Mouse (Mus musculus): Measurements from ENCODE around the gene Methig1. TPM values are rescaled to one million over a fixed set of nuclear protein-coding genes. Genes with fewer than 3 reads are reported as not detected.
"Not testable (repeated sequence)": the region's sequence is repeated elsewhere in the genome, so short reads cannot be mapped to it uniquely, and the experiment has no call there.

The Methig1 gene
- polyA plus RNA-seq, 1 experiment from 2014 or later = 0.16 TPM

GRCm38 (mm10) chr15:100319884-100320283 lies 33.1 kb upstream of the Methig1 start:
- H3K27me3 ChIP-seq (ENCODE audit: control insufficient read depth, insufficient read depth, low read depth, low read length) = no peaks in the 10 kb centered on the region
- WGBS = 91% methylated on average over 1 of the region's 1 CpGs
- H3K4me2 ChIP-seq (ENCODE audit: low read depth, low read length) = no peak overlapping the region
- H3K4me3 ChIP-seq (ENCODE audit: low read length) = no peak overlapping the region
- peaks cover 21% of the 10 kb centered on the region for H3K4me1 ChIP-seq (replicated peaks; ENCODE audit: control insufficient read depth, insufficient read depth, low read length)
- H3K9me3 ChIP-seq (ENCODE audit: control insufficient read depth, low read length) = no peaks in the 10 kb centered on the region
- no peaks in the 10 kb centered on the region for H3K36me3 ChIP-seq (ENCODE audit: control insufficient read depth, insufficient read depth, low read length)
- no peak for ATAC-seq (ENCODE audit: low read depth)
- no peak overlapping the region for H3K9ac ChIP-seq (ENCODE audit: low read length)
- peak overlapping the region; percentile 62 for H3K27ac ChIP-seq (ENCODE audit: low read length)

GRCm38 (mm10) chr15:100320295-100320905 lies 32.5 kb upstream of the Methig1 start:
- Histone ChIP-seq H3K36me3 (ENCODE audit: control insufficient read depth, insufficient read depth, low read length) (no peaks in the 10 kb centered on the region), H3K4me3 (ENCODE audit: low read length) (no peak overlapping the region), H3K27ac (ENCODE audit: low read length) (peak overlapping the region; percentile 62), H3K4me1 (replicated peaks; ENCODE audit: control insufficient read depth, insufficient read depth, low read length) (peaks cover 21% of the 10 kb centered on the region), H3K9me3 (ENCODE audit: control insufficient read depth, low read length) (no peaks in the 10 kb centered on the region), H3K4me2 (ENCODE audit: low read depth, low read length) (no peak overlapping the region), H3K27me3 (ENCODE audit: control insufficient read depth, insufficient read depth, low read depth, low read length) (no peaks in the 10 kb centered on the region), H3K9ac (ENCODE audit: low read length) (no peak overlapping the region)
- no peak; the same call in 1 of the 2 replicates for ATAC-seq (ENCODE audit: low read depth)
- 47% methylated on average over 9 of the region's 9 CpGs for WGBS

- no peak for ATAC-seq (ENCODE audit: low read depth)
- H3K9ac ChIP-seq (ENCODE audit: low read length) = no peak overlapping the region
- no peak overlapping the region for H3K4me2 ChIP-seq (ENCODE audit: low read depth, low read length)
- WGBS = 34% methylated on average over 5 of the region's 5 CpGs
- no peaks in the 10 kb centered on the region for H3K27me3 ChIP-seq (ENCODE audit: control insufficient read depth, insufficient read depth, low read depth, low read length)
- no peak overlapping the region for H3K4me3 ChIP-seq (ENCODE audit: low read length)
- peaks cover 21% of the 10 kb centered on the region for H3K4me1 ChIP-seq (replicated peaks; ENCODE audit: control insufficient read depth, insufficient read depth, low read length)
- no peaks in the 10 kb centered on the region for H3K36me3 ChIP-seq (ENCODE audit: control insufficient read depth, insufficient read depth, low read length)
- H3K27ac ChIP-seq (ENCODE audit: low read length) = peak overlapping the region; percentile 34
- no peaks in the 10 kb centered on the region for H3K9me3 ChIP-seq (ENCODE audit: control insufficient read depth, low read length)
These were observed 31.8 kb upstream of the Methig1 start for GRCm38 (mm10) chr15:100321134-100321533.

- Histone ChIP-seq H3K4me3 (ENCODE audit: low read length) (no peak overlapping the region), H3K9me3 (ENCODE audit: control insufficient read depth, low read length) (no peaks in the 10 kb centered on the region), H3K4me1 (replicated peaks; ENCODE audit: control insufficient read depth, insufficient read depth, low read length) (peaks cover 11% of the 10 kb centered on the region; the same call in 1 of the 2 replicates), H3K9ac (ENCODE audit: low read length) (no peak overlapping the region), H3K27me3 (ENCODE audit: control insufficient read depth, insufficient read depth, low read depth, low read length) (no peaks in the 10 kb centered on the region), H3K4me2 (ENCODE audit: low read depth, low read length) (no peak overlapping the region), H3K27ac (ENCODE audit: low read length) (no peak overlapping the region), H3K36me3 (ENCODE audit: control insufficient read depth, insufficient read depth, low read length) (no peaks in the 10 kb centered on the region)
- 64% methylated on average over 12 of the region's 12 CpGs for WGBS
- ATAC-seq (ENCODE audit: low read depth) = no peak
These were observed 28.8 kb upstream of the Methig1 start for GRCm38 (mm10) chr15:100324021-100324591.

- Histone ChIP-seq H3K4me2 (ENCODE audit: low read depth, low read length) (no peak overlapping the region), H3K9me3 (ENCODE audit: control insufficient read depth, low read length) (no peaks in the 10 kb centered on the region), H3K27me3 (ENCODE audit: control insufficient read depth, insufficient read depth, low read depth, low read length) (no peaks in the 10 kb centered on the region), H3K27ac (ENCODE audit: low read length) (no peak overlapping the region), H3K36me3 (ENCODE audit: control insufficient read depth, insufficient read depth, low read length) (no peaks in the 10 kb centered on the region), H3K9ac (ENCODE audit: low read length) (no peak overlapping the region), H3K4me3 (ENCODE audit: low read length) (no peak overlapping the region), H3K4me1 (replicated peaks; ENCODE audit: control insufficient read depth, insufficient read depth, low read length) (peaks cover 4% of the 10 kb centered on the region; the same call in 1 of the 2 replicates)
- no peak for ATAC-seq (ENCODE audit: low read depth)
- WGBS = 92% methylated on average over 3 of the region's 3 CpGs
These were observed 27.7 kb upstream of the Methig1 start for GRCm38 (mm10) chr15:100325235-100325634.

GRCm38 (mm10) chr15:100328089-100328488 lies 24.9 kb upstream of the Methig1 start:
- H3K4me3 ChIP-seq (ENCODE audit: low read length); H3K4me2 ChIP-seq (ENCODE audit: low read depth, low read length); H3K9me3 ChIP-seq (ENCODE audit: control insufficient read depth, low read length); H3K36me3 ChIP-seq (ENCODE audit: control insufficient read depth, insufficient read depth, low read length); H3K27me3 ChIP-seq (ENCODE audit: control insufficient read depth, insufficient read depth, low read depth, low read length); H3K9ac ChIP-seq (ENCODE audit: low read length); ATAC-seq (ENCODE audit: low read depth); H3K27ac ChIP-seq (ENCODE audit: low read length); H3K4me1 ChIP-seq (replicated peaks; ENCODE audit: control insufficient read depth, insufficient read depth, low read length): not testable (repeated sequence)
- WGBS = 58% methylated on average over 3 of the region's 4 CpGs

GRCm38 (mm10) chr15:100329336-100329735 lies 23.6 kb upstream of the Methig1 start:
- H3K4me2 ChIP-seq (ENCODE audit: low read depth, low read length); H3K27me3 ChIP-seq (ENCODE audit: control insufficient read depth, insufficient read depth, low read depth, low read length); H3K4me3 ChIP-seq (ENCODE audit: low read length); H3K9ac ChIP-seq (ENCODE audit: low read length); ATAC-seq (ENCODE audit: low read depth); H3K9me3 ChIP-seq (ENCODE audit: control insufficient read depth, low read length); H3K36me3 ChIP-seq (ENCODE audit: control insufficient read depth, insufficient read depth, low read length); H3K27ac ChIP-seq (ENCODE audit: low read length); H3K4me1 ChIP-seq (replicated peaks; ENCODE audit: control insufficient read depth, insufficient read depth, low read length): not testable (repeated sequence)
- WGBS = 62% methylated on average over 10 of the region's 10 CpGs

- H3K9me3 ChIP-seq (ENCODE audit: control insufficient read depth, low read length) = no peaks in the 10 kb centered on the region
- H3K27ac ChIP-seq (ENCODE audit: low read length) = no peak overlapping the region
- no peak overlapping the region for H3K4me2 ChIP-seq (ENCODE audit: low read depth, low read length)
- H3K9ac ChIP-seq (ENCODE audit: low read length) = no peak overlapping the region
- no peaks in the 10 kb centered on the region for H3K27me3 ChIP-seq (ENCODE audit: control insufficient read depth, insufficient read depth, low read depth, low read length)
- H3K4me1 ChIP-seq (replicated peaks; ENCODE audit: control insufficient read depth, insufficient read depth, low read length) = no peaks in the 10 kb centered on the region
- no peaks in the 10 kb centered on the region for H3K36me3 ChIP-seq (ENCODE audit: control insufficient read depth, insufficient read depth, low read length)
- H3K4me3 ChIP-seq (ENCODE audit: low read length) = no peak overlapping the region
- ATAC-seq (ENCODE audit: low read depth) = no peak
- 81% methylated on average over 7 of the region's 7 CpGs for WGBS
These were observed 22.2 kb upstream of the Methig1 start for GRCm38 (mm10) chr15:100330739-100331138.

GRCm38 (mm10) chr15:100332077-100332961 lies 20.6 kb upstream of the Methig1 start:
- not testable (repeated sequence) for H3K9ac ChIP-seq (ENCODE audit: low read length); H3K27me3 ChIP-seq (ENCODE audit: control insufficient read depth, insufficient read depth, low read depth, low read length); H3K4me3 ChIP-seq (ENCODE audit: low read length); H3K27ac ChIP-seq (ENCODE audit: low read length); H3K4me1 ChIP-seq (replicated peaks; ENCODE audit: control insufficient read depth, insufficient read depth, low read length); H3K4me2 ChIP-seq (ENCODE audit: low read depth, low read length); H3K36me3 ChIP-seq (ENCODE audit: control insufficient read depth, insufficient read depth, low read length); H3K9me3 ChIP-seq (ENCODE audit: control insufficient read depth, low read length)
- WGBS = 21% methylated on average over 2 of the region's 10 CpGs
- ATAC-seq (ENCODE audit: low read depth) = peak; percentile 51

Data from lung, embryonic 16.5 days (tissue).